Mouse (Mus musculus) ES-Bruce4 (cell line): ENCODE measurements around the gene Rnf169.

Experiments
- CTCF ChIP-seq: IDR thresholded peaks from one replicate; pipeline ENCODE4 v1.8.1; 2011; ENCODE audit warnings: low read depth, low read length
- EP300 ChIP-seq: IDR thresholded peaks from 2 replicates; pipeline ENCODE4 v1.6.1; 2011; ENCODE audit warnings: low read depth, low read length; ENCODE audit not compliant: insufficient read depth
- POLR2A ChIP-seq: IDR thresholded peaks from one replicate; pipeline ENCODE4 v1.8.1; 2011; ENCODE audit warnings: low read length; ENCODE audit not compliant: insufficient read depth

DNA sequence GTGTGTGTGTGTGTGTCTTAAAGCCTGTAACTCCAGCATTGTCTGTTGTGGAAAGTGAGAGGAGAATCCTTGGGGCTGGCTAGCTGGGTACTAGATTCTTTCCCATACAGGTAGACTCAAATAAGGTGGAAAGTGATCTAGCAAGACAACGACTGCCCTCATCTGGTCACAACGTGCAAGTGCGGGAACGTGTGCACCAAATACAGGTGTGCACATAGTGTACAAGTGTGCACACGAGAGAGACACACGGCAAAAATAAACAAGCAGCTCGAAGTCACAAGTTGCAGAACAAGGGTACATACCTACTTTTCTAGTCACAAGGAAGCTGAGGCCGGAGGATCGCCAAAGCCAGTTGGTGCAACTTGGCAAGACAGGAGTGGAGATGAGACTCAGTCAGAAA is 23.5 kb upstream of the Rnf169 start:
- TF ChIP-seq CTCF (peak; percentile 74), POLR2A (no peak), EP300 (no peak)
